Mouse (Mus musculus) splenic B cell, adult 2 months (primary cell): ENCODE results near the gene H1foo.

Experiments
- DNase-seq: peaks from one replicate; pipeline ENCODE4 v3.0.0-alpha.2; 2011; ENCODE audit warnings: low read depth, low spot score
- H3K27me3 ChIP-seq: 2 replicates; pipeline ENCODE4 v1.6.1; 2012; ENCODE audit warnings: mild to moderate bottlenecking, low read length, moderate library complexity, mixed read lengths; ENCODE audit not compliant: control insufficient read depth, poor library complexity, insufficient read depth, severe bottlenecking
- H3K36me3 ChIP-seq: 2 replicates; pipeline ENCODE4 v1.6.1; 2012; ENCODE audit warnings: mild to moderate bottlenecking, low read length, moderate library complexity, mixed read lengths; ENCODE audit not compliant: control insufficient read depth, poor library complexity, insufficient read depth, severe bottlenecking

The H1foo gene

GRCm38 (mm10) chr6:115975606-115976005, 30.9 kb downstream of the H1foo start:
- DNase-seq, result no peak
- H3K27me3 ChIP-seq, result no peaks in the 10 kb centered on the region
- H3K36me3 ChIP-seq, result no peaks in the 10 kb centered on the region

DNA sequence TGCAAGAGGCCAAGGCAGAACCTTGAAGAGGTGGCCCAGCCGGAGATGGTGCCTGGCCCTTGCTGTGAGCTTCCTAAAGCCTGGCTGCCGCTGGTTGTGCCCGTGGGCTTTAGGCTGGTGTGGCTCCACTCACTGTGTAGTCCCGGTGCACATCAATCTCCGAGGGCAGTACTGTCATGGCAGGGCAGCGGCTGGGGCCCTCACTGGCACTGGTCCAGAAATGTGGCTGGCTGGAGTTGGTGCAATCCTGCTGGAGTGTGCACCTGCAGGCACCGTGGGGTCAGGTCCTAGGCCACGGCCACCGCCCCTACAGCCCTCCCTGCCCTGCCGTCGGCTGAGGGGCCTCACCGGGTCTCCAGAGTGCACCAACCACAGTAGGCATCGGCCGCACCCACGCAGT, 33.1 kb downstream of the H1foo start:
- no peak for DNase-seq
- H3K36me3 ChIP-seq, result no peaks in the 10 kb centered on the region
- H3K27me3 ChIP-seq, result no peaks in the 10 kb centered on the region

GRCm38 (mm10) chr6:115978596-115978995, 33.9 kb downstream of the H1foo start:
- Histone ChIP-seq H3K36me3 (no peaks in the 10 kb centered on the region), H3K27me3 (no peaks in the 10 kb centered on the region)
- peak; percentile 16 for DNase-seq

- no peak for DNase-seq
- H3K36me3 ChIP-seq, result no peaks in the 10 kb centered on the region
- H3K27me3 ChIP-seq, result no peaks in the 10 kb centered on the region
These were observed 38.2 kb downstream of the H1foo start for GRCm38 (mm10) chr6:115982889-115983288.

DNA sequence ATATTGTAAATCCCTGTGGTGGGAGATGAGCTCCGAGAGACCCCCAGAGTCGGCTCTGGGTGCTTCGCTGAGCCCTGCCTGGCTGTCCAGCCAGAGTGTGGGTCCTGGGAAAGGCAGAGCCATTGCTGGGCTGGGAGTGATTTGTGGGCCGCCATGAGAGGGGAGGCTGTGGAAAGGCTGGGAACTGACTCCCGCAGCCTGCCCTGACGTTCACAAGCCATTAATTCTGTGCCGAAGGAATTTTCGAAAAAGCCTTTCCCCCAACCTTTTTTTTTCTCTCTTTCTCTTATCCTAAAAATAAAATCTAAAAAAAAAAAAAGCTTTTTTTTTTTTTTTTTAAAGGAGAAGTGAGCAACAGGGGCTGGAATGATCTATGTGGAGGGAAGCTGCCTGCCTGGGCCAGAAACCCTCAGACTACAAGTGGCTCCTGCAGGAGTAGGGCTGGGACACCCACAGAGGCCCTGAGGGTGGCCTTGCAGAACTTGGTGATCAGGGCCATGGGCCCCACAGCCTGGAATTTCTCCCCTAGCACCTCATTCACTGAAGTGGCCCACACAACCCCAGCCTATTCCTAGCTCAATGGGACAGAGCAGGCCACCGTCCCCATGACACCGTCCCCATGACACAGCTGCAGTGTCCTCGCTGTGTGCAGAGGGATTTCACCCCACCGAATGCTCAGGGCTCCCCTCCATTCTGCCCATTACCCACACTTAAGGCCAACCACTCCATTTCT, 38.7 kb downstream of the H1foo start:
- Histone ChIP-seq H3K27me3 (no peaks in the 10 kb centered on the region), H3K36me3 (no peaks in the 10 kb centered on the region)
- no peak for DNase-seq

DNA sequence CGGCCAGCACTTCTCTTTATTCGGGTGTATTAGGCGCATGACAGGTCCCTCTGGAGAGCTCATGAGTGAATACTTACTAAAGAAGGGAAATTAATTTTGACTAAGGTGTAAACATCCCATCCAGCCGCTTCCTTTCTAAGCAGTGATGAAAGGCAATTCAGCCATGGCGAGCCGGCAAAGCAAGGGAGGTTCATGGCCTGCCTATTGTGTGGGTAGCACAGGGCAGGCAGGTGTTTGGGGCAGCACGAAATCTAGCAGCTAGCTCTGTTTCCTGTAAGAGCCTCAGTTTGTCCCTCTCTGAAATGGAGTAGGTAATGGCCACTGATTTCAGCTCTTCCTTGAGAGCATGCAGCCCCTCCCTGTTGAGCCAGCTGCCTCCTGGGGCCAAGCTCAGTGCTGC, 39.8 kb downstream of the H1foo start:
- no peaks in the 10 kb centered on the region for H3K27me3 ChIP-seq
- H3K36me3 ChIP-seq, result no peaks in the 10 kb centered on the region
- DNase-seq, result no peak

GRCm38 (mm10) chr6:115985622-115986021, 40.9 kb downstream of the H1foo start:
- Histone ChIP-seq H3K36me3 (no peaks in the 10 kb centered on the region), H3K27me3 (no peaks in the 10 kb centered on the region)
- DNase-seq, result no peak

GRCm38 (mm10) chr6:115986472-115987095, 41.8 kb downstream of the H1foo start:
- peak; percentile 27 for DNase-seq
- Histone ChIP-seq H3K36me3 (no peaks in the 10 kb centered on the region), H3K27me3 (no peaks in the 10 kb centered on the region)

- peak; percentile 60 for DNase-seq
- H3K36me3 ChIP-seq, result no peaks in the 10 kb centered on the region
- H3K27me3 ChIP-seq, result no peaks in the 10 kb centered on the region
These were observed 42.5 kb downstream of the H1foo start for GRCm38 (mm10) chr6:115987096-115987747.

DNA sequence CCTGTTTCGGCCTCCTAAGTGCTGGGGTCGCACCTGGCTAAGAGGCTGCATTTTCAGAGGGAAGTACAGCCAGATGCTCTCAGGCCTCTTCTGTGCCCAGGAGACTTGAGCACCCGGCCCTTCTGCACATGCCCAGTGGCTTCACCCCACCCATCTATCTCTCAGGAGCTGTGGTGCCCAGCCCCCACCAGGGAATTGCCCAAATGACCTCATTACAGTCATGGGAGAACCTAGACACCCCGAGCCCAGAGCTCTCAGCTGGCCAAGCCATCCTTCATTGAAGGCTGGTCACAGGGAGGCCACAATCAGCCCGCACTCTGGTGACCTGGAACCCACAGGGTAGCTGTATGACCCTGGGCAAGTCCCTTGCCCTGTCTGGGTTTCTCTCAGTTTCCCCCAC, 44.3 kb downstream of the H1foo start:
- DNase-seq, result peak; percentile 69

GRCm38 (mm10) chr6:115989607-115990006, 44.9 kb downstream of the H1foo start:
- peak; percentile 58 for DNase-seq
- H3K36me3 ChIP-seq, result no peaks in the 10 kb centered on the region
- H3K27me3 ChIP-seq, result no peaks in the 10 kb centered on the region

More for the DNA sequence above, 44.3 kb downstream of the H1foo start:
- no peaks in the 10 kb centered on the region for H3K36me3 ChIP-seq
- H3K27me3 ChIP-seq, result no peaks in the 10 kb centered on the region

GRCm38 (mm10) chr6:115990056-115990455, 45.3 kb downstream of the H1foo start:
- H3K36me3 ChIP-seq, result no peaks in the 10 kb centered on the region
- DNase-seq, result no peak
- no peaks in the 10 kb centered on the region for H3K27me3 ChIP-seq

DNA sequence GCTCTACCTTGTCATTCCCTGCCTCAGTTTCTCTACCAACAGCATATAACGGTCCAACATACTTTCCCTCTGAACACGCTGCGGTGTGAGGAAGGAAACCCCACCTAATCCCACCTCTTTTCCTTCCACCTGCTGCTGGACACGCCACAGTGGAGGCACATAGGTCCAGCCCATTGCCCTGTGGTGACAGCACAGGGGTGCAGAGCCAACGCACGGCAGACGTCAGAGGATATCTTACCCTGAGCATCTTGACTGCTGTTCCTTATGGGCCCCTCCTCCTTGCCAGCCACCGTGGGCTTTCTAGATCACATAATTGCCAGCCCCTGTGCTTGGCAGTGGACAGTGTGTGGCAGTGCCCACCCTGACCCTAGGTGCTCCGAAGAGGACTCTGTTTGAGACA, 45.7 kb downstream of the H1foo start:
- no peaks in the 10 kb centered on the region for H3K36me3 ChIP-seq
- no peaks in the 10 kb centered on the region for H3K27me3 ChIP-seq
- no peak for DNase-seq

DNA sequence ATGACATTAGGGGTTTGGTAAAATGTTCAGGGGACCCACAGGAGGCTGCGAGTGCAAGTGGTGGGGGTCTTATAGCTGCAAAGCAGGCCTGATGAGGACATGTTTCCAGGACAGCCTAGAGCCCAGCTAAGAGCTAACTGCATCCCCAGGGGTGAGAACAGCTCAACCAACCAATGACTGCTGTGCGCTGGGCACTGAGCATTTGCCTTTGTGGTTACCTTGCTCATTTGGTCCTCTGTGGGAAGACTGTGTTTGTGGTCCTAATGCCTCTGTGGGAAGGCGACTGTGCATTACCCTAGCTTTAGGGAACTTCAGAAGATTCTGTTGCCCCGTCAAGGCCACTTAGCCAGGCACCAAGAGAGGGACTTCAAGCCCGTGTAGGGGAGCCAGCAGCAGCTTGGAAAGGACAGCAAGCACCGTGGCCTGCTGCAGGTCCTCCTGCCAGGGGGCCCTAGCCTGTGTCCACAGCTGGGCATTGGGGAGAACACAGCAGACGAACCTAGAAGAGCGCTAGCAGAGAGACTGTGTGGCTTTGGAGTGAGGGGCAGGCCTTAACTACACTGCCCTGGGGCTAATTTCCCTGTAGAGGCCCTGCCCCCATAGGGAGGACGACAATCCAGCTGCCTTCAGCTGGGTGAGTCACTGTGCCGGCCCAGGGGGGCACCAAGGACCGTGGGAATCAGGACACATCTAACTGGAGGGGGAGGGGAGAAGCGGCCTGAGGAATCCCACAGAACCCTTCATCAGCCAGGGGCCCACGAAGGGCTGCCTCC, 46.6 kb downstream of the H1foo start:
- H3K27me3 ChIP-seq, result no peaks in the 10 kb centered on the region
- no peaks in the 10 kb centered on the region for H3K36me3 ChIP-seq
- no peak for DNase-seq
